Mouse (Mus musculus) gastrocnemius, adult 2 months (tissue): Measurements from ENCODE around the gene Spag7. TPM values are rescaled to one million over a fixed set of nuclear protein-coding genes. Genes with fewer than 3 reads are reported as not detected.

Source experiments
- DNase-seq: peaks from one replicate; pipeline ENCODE4 v3.0.0; 2022
- H3K27ac ChIP-seq: fragments of 200-600 bp; 2 replicates; pipeline ENCODE4 v1.8.1; 2022; ENCODE audit warnings: mild to moderate bottlenecking
- H3K4me3 ChIP-seq: fragments of 200-600 bp; 2 replicates; pipeline ENCODE4 v1.8.1; 2022; ENCODE audit warnings: mild to moderate bottlenecking, moderate library complexity
- CTCF ChIP-seq: fragments of 200-600 bp; IDR thresholded peaks from 2 replicates; pipeline ENCODE4 v1.8.1; 2022; ENCODE audit warnings: antibody characterized with exemption, mild to moderate bottlenecking, moderate library complexity
- intact Hi-C: fragments of 180-260 bp; cut with DNase I; formaldehyde crosslinking; loops from one replicate; pipeline ENCODE4 v1.15.1; 2025
- total RNA-seq, 2 experiments: library from RNA; stranded (reverse); gene quantifications; 2 replicates each; pipeline ENCODE4 v1.2.3; 2021

Spag7 gene
- total RNA-seq, 2 experiments from 2014 or later = 86.3 to 86.4 TPM

DNA sequence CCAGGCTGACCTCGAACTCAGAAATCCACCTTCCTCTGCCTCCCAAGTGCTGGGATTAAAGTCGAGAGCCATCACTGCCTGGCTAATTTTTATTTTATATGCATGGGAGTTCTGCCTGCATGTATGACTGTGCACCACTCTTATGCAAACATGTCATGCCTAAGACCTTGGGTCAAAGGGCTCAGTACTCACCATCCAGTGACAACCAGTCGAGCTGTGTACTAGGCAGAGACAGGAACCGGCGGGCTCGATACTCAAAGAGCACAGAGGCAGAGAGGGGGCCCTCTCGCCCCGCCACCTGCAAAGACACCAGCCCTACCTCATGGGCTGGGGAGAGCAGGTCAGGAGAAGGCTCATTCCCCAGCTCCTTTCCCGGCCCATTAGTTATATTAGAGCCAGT, 8.9 kb upstream of the Spag7 start:
- TF ChIP-seq CTCF = no peak
- DNase-seq = no peak
- H3K4me3 ChIP-seq = no peak overlapping the region
- H3K27ac ChIP-seq = no peak overlapping the region
- intact Hi-C loops = no loop called here

DNA sequence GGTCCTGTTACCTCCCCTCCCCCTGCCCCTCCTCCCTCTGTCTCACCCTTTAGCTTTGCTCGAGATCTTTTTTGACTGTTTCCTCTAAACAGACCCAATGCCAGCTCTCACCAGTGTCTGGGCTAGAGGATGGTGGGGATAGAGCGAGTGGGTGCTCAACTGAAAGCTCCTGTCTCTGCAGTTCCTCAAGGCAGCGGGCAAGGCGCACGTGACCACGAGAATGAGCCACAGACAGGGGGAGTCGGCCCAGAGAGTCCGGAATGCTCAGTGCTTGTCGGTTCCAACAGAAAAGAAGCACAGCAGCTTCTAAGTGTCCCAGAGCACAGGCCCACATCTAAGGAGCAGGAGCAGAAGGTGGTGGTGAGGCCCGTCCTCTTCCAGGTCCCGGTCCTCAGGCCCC, 5.3 kb upstream of the Spag7 start:
- Histone ChIP-seq H3K4me3 (no peak overlapping the region), H3K27ac (no peak overlapping the region)
- intact Hi-C loops = no loop called here
- peak; percentile 25 for DNase-seq
- no peak for TF ChIP-seq CTCF

DNA sequence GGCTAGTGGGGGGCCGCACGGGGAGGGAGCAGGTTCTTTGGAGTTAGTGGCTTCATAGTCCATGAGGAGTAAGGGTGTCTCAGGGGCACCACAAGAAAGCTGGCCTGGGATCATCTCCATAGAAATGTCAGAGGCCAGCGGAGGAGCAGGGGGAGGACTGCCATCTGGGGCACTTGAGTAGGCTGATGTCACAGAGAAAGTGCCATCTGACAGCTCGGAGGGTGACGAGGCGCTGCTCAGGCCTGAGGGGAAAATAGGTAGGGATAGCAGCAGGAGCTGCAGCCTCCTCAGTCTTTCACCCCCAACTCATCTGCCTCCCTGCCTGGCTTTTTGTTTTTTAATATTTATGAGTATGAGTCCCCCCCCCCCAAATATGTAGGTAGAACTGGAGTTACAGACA, 4.8 kb upstream of the Spag7 start:
- Histone ChIP-seq H3K4me3 (no peak overlapping the region), H3K27ac (no peak overlapping the region)
- no peak for TF ChIP-seq CTCF
- intact Hi-C loops = no loop called here
- DNase-seq = peak; percentile 13

DNA sequence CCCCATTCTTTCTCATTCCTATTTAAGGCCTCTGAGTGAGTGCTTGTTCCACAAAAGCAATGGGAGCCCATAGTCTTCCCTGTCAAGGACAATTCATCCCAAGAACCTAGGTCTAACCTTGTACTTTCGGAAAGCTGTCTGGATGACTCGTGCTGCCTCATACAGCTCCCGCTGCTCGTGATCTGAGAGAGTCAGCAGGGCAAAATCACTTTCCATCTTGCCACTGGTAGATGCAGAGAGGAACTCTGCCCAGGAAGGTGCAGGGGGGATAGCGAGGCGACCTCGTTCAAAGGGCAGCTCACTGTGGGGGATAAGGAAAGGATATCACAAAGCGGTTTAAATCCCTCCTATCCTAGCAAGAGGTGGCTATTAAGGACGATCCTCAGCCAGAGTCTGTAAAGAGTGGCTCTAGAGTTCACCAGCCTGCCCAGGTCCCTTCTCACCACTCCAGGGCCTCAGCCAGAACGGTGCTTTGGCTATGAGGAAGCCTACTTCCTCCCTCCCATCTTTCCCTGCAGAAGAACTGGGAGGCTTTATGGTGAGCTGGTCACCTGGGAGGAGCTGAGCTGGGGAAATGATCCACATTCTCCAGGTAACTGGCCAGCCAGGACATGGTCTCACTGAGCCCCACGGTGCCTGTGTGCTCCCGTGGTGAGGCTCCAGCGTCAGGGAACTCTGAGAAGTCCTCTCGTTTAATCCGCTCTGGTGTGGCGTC, 2.3 kb upstream of the Spag7 start:
- intact Hi-C loops = no loop called here
- no peak for TF ChIP-seq CTCF
- Histone ChIP-seq H3K4me3 (no peak overlapping the region), H3K27ac (no peak overlapping the region)
- DNase-seq = peak; percentile 25

DNA sequence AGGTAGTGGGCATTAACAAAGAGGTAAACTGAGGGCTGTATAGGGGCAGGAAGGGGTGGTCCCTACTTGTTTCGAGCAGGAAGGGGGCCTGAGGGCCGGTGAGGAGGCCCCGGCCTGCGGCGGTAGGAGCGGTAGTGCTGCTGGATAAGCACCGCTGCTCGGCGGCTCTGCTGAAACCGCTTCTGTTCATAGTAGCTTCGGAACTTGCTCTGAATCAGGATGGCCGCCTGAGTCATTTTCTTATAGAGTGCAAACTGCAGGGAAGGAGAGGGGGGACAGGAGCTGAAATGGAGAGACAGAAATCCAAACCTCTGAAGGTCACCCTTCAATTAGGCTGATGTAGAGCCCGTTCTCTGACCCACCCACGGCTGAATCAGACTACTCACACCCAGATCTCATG, 1.3 kb upstream of the Spag7 start:
- Histone ChIP-seq H3K27ac (peak overlapping the region; percentile 99), H3K4me3 (peak overlapping the region; percentile 75)
- intact Hi-C loops = no loop called here
- peak; percentile 39 for DNase-seq
- no peak for TF ChIP-seq CTCF

DNA sequence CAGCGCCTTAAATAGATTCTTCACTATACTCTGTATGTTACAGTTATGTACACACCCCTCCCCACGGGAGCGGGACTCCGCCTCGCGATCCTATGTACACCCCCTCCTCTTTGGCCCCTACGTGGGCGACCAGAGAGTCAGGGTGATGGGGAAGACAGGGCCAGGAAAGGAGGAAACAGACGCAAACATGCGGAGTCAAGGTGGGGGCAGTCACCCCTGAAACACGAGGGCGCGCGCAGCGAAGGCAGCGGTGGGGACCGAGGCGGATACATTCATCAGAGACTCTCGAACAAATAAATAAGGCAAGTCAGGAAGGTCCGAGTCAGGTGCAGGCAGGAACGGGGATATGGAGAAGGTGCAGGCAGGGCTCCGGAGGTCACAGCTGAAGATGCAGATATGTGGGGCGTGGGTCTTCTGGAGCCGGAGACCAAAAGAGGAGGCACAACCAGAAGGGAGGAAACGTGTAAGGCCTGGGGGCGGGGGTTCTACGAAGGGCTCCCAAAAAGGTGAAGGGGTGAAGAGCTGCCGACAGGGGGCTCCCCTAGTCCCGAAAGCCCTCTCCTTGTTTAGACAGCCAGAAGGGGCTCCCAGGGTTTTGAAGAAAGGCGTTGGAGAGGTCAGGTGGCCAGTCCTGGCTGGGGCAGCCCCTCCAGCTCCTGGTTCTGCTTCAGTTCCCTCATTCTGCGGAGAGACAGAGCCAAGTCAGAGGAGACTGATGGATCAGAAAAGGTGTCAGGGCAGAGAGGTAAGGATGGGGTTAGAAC, 548 bp upstream of the Spag7 start:
- peak; percentile 73 for TF ChIP-seq CTCF
- DNase-seq = peak; percentile 77
- Histone ChIP-seq H3K4me3 (peak overlapping the region; percentile 75), H3K27ac (peak overlapping the region; percentile 99)
- intact Hi-C loops = loop anchor here (2.0 kb wide), 1 partner anchor 15 kb away; the partner anchor contains the start of gene Pfn1

DNA sequence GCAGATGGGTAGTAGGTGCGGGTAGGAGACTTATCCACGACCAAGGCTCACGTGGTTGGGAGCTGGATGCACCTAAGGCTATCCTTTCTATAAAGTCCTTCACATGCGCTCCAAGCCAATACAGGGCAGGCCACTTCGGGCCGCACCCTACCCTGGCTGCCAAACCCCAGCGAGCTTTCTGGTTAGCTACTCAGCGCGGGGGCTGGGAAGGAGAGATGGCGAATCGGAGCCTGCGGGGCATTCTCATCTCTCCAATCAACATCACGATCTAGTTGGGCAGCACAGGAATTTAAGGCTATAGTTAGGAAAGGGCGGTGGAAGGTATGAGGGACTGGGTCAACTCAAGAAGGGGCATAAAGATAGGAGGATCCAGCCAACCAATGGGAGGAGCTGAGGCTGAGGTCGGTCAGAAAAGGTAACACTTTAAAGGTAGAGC, 863 bp downstream of the Spag7 start:
- intact Hi-C loops = loop anchor here (2.0 kb wide), 1 partner anchor 14 kb away; the partner anchor contains the start of gene Pfn1
- Histone ChIP-seq H3K27ac (peak overlapping the region; percentile 99), H3K4me3 (peak overlapping the region; percentile 75)
- TF ChIP-seq CTCF = no peak
- DNase-seq = peak; percentile 90

DNA sequence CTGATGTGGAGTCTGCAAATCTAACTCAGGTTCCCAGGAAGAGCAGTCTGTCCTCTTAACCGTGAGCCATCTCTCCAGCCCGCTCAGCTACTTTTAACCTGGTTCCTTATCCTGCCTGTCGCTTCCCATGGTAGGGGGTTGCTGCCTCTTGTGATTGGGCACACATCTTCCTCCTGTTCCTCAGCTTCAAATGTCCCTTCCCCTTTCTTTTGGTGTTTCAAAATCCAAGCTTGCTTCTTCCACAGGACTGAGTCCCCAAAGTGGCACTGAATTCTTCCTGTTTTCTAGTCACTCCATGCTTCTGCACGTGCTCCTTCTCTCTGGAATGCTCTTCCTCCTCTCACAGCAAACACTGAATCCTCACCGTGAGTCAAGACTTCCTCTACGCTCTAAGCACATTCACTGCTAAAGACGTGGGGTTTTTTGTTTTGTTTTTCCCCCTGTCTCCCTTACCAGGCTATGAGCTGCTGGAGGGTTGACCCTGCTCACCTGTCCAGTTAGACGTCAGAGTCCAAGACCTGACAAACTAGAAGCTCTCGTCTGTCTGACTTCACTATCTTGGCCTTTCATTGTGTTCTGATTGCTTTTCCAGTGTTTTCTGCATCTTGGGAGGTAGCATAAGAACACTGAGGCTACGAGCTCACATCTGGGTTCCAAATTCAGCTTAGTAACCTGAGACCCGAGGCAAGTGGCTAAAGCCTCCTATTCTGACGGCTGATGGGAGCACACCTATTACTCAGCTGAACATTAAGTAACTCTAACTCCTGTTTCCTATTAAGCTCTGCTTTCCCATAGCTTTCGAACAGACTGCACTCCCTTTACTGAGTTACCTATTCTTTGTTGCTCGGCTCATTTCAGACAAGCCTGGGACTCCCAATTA, 1.7 kb downstream of the Spag7 start:
- intact Hi-C loops = loop anchor here (2.0 kb wide), 1 partner anchor 13 kb away; the partner anchor contains the start of gene Pfn1
- peak overlapping the region; percentile 75 for H3K4me3 ChIP-seq
- DNase-seq = peak; percentile 12
- peak overlapping the region; percentile 99 for H3K27ac ChIP-seq
- no peak for TF ChIP-seq CTCF

DNA sequence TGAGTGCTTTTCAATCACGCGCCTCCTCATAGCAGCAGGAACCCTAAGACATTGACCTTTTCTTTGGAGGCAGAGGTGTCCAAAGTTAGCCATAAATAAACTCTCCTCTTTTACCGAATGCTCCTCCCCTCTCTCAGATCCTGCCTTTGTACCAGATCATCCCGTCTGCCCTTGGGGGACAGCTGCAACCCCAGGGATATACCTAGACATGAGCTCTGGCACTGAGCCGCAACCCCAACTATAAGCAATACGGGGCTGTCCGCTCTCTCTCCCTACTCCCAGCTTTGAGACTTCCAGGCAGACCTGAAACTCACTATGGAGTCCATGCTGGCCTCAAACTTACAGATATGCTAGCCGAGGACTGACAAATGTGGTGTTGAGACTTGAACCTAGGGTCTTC, 2.5 kb downstream of the Spag7 start:
- DNase-seq = peak; percentile 41
- intact Hi-C loops = no loop called here
- no peak for TF ChIP-seq CTCF
- peak overlapping the region; percentile 2 for H3K4me3 ChIP-seq
- H3K27ac ChIP-seq = peak overlapping the region; percentile 99

DNA sequence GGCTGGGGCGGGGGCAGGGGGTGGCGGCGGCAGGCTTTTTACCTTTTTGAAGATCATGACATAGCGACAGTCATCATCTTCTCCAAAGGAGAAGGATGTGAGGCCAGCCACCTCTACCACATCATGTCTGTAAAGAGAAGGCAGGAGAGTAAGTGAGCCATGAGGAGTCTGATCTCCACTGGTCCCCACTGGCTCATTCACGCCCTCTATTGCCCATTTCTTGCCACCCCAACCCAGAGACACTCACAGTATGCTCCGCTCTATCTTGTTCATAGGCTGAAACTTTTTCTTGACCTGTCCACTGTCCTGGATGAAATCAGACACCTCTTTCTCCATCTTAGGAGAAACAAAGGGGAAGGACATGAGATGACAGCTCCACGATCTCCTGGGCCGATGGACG, 4.5 kb downstream of the Spag7 start:
- intact Hi-C loops = no loop called here
- peak; percentile 16; the same call in 1 of the 2 replicates for TF ChIP-seq CTCF
- Histone ChIP-seq H3K27ac (peak overlapping the region; percentile 28; the same call in 1 of the 2 replicates), H3K4me3 (no peak overlapping the region)
- no peak for DNase-seq

DNA sequence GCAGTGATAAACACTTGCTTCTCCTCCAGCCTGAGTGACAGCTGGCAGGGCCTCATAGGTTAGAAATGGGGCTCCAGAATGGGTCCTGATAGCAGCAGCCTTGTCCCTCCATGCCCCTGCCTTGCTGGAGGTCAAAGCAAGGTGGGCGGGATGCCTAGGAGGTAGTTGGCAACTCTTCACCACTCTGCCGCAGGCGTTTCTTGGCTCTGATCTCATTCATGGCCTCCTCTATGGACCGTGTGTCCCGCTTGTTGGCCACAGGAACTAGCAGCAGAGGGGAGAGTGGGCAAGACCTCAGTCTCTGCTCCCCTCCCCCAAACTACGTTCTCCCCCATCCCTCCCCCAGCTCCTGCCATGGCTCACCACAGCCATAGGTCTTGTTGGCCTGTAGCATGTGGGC, 5.3 kb downstream of the Spag7 start:
- intact Hi-C loops = no loop called here
- H3K27ac ChIP-seq = peak overlapping the region; percentile 70
- DNase-seq = peak; percentile 83
- H3K4me3 ChIP-seq = no peak overlapping the region
- TF ChIP-seq CTCF = no peak

DNA sequence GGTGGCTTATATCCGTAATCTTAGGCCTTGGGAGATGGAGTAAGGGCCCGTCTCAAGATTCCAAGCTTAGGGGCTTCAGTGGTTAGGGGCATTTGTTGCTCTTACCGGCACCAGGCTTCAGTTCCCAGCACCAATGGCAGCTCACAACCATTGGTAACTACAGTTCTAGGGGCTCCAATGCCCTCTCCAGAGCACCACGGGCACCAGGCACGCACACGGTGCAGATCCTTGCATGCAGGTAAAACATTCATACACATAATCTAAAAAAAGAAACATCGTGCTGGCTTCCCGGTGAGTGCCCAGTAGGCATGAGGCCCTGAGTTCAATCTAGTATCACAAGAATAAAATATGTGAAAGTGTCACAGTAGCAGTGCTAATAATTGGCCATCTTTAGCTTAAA, 6.1 kb downstream of the Spag7 start:
- H3K27ac ChIP-seq = peak overlapping the region; percentile 92
- 0 out of 2 replicates have a peak overlapping the region, but pooled peaks have one; percentile 1 for H3K4me3 ChIP-seq
- intact Hi-C loops = no loop called here
- no peak for TF ChIP-seq CTCF
- DNase-seq = peak; percentile 55
